Mouse (Mus musculus) CD4-positive helper T cell, adult 2 months (primary cell): Measurements from ENCODE around the gene Smbd1.

Source experiments
- DNase-seq: peaks from one replicate; pipeline ENCODE4 v3.0.0-alpha.2; 2012; ENCODE audit warnings: low read depth, missing footprints, low spot score

Smbd1 gene

DNA sequence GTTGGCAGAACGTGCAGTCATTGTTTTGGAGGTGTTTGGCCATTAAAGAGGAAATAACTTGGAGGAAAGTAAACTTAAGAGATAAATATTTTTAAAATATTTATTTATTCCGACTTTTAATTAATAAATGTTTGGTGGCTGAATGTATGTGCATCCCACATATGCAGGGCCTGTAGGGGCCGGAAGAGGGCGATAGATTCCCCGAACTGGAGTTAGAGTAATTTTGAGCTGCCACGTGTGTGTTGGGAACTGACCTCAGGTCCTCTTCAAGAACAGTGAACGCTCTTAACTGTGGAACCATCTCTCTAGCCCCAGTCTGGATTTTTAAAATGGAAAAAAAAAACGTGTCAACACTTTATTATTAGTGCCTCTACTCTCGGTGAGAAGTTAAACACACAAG is 3.1 kb upstream of the Smbd1 start:
- no peak for DNase-seq

DNA sequence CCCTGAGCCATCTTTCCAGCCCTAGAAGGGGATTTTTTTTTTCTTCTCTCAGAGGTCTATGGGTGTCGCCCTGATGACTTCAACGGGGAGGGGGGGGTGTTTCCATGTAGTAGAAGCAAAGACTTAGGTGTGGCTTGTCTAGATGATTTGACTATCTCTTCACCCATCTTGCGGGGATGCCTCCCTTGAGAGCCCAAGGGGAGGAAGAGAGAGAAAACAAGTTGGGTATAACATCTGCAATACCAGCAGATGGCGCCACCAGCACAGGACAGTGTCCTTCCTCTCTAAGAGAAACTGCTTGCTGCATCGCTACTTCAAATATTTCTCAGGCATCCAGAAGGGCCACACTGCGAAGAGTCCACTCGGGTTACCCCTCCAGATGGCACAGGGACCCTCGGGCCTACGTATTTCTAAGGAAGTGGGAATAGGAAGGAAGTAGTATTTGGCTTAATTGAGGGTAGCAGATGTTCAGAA is 2.6 kb upstream of the Smbd1 start:
- DNase-seq, result peak; percentile 90

DNA sequence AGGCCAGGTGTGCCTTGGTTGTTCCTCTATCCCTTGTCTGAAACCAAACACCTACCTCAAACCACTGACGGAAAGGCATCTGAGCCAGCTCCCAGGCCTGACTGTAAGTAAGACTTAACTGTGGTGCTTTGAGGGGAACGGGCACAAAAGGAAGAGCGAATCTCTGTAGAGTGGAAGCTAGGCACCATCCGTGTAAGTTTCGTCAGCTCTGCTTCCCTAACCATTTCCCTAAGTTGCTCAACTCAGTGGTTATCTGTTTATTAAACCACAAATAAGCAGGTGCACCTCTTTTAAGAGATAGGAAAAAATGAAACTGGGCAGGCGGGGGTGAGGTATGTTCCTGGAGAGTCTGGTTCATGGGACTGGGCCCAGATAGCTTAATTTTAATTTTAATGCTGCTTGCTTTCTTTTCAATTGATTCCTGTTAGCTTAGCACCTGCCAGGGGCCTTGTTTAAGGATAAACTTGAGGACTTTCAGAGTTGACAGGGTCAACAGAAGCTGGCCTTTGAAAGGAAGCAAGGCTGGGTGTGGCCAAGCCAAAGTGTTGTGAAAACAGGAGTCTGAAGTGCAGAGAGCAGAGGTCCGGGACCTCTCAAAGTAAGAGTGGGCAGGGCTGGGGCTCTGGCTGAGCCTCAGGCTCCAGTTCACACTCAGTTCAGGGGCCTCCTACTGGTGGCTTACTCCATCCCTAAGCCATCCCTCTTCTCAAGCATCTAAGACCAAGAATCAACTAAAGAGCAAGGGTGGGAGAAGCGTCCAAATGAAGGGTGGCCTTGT is 2.7 kb downstream of the Smbd1 start:
- DNase-seq, result no peak

DNA sequence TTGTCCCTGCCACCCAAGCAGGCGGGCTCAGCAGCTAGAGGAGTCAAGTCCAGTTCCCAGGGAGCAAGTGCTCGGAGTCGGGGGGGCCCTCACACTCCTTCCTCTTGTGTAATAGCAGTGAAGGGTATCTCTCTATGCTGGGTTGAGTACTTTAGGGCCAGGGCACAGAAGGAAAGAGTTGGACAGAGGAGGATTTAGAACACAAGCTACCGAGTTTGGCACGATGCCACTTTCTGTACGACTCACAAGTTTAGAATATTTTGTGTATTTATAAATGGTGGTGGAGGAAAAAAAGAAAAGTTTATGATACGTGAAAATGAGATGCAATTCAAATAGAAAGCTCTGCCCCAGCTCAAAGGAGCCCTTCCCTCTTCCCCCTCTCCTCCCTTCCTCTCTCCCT is 5.1 kb downstream of the Smbd1 start:
- DNase-seq, result no peak

DNA sequence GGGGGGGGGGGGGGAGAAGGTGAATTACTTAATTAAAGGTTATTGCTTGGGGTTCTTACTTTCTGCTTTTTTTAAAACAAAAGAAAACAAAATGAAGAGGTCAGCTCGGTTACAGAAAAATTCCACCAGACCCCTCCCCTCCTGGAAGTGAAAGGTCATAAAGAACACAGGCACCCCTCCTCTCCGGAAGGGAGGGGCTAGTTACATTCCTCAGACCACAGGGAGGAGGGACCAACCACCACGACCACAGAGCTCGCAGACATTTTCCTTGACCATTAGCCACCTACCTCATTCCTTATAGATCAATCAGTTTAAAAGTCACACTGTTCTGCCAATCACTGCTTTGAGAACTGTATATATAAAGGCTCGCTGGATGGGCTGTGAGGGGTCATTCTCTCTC is 6.4 kb downstream of the Smbd1 start:
- no peak for DNase-seq

DNA sequence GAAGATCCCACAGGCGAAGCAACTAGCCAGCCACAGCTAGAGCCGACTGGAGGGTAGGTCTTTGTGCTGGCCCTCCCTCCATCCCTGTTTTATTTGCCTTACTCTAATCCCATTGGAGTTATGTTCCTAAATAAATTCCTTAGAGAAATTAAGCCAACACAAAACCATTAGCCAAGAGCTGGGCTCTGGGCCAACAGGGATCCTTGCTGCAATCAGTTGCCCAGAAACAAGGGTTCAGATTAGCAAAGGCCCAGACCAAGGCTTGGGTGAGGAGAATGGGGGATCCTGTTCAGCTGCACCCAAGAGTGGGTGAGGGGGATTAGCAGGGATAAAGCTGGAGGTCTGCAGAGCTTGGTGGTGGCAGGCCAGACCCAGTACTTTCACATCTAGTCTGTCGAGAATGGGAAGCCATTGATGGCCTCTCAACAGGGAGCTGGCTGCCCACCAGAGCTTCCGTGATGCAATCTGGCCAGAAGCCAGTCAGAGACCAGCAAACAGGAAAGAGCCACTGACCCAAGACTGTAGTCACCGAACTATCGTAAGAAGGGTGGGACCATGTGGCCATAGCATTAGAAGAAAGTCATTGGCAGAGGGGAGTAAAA is 6.9 kb downstream of the Smbd1 start:
- DNase-seq, result no peak

DNA sequence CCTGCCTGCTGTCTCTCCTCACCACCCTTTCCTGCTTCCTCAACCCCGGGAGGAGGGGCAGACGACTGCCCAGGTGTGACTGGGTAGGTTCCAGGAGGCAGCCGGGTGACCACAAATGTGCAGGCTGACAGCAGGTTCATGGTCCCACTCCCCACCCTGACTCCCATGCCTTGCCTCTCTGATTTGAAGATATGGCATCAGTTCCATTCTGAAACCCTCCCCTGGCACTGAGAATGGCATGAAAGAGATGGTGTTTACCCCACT is 12.9 kb downstream of the Smbd1 start, which contains the start of gene Muc20:
Gene Muc20, minus strand, starts transcription at position 10 of the 264 bp plus-strand sequence.
- DNase-seq, result no peak

DNA sequence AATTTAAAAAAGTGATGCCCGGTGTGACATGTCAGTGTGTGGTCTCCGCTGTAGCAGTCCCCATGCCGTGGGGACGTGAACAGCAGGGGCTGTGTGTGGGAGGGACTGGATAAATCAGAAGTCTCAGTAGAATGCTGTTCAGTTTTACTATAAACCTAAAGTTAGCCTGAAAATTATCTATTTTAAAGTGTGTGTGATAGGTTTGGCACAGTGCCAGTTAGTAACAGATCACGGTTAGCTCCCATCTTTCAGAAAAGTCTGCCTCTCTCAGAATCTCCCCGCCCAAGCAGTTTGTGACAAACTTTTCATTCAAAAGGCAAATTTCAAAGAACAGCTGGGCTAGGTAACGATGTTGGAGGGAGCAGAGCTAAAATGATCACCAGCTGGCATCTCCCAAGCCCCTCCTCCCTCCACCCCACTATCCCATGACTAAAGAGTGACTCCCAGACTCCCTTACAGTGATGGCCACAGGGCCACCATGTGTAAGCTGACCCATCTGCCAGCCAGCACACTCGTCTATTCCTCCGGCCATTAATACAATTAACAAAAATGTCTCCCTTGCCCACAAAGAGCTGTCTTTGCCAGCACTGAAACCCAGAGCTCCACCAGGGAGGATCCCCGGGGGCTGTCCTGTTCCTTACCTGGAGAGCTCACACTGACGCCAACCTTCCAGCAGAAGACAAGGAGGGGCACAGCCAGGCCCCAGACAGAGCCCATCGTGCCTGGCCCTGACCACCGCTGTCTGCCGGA is 13.4 kb downstream of the Smbd1 start:
- DNase-seq, result no peak

DNA sequence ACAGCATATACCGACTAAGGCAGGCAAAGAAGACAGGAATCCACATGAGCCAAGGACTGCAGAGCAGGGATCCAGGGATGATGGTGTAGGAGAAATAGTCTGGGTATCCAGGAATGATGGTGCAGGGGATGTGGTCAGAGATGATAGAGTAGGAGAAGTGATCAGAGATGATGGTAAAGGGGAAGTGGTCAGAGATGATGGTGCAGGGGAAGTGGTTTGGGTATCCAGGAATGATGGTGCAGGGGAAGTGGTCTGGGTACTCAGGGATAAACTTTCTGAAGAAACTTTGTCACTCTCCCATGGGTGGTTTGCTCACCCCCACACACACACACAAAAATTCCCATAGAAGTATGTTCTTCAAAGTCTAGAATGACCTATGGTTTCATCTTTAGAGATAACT is 15.1 kb downstream of the Smbd1 start:
- peak; percentile 11 for DNase-seq

DNA sequence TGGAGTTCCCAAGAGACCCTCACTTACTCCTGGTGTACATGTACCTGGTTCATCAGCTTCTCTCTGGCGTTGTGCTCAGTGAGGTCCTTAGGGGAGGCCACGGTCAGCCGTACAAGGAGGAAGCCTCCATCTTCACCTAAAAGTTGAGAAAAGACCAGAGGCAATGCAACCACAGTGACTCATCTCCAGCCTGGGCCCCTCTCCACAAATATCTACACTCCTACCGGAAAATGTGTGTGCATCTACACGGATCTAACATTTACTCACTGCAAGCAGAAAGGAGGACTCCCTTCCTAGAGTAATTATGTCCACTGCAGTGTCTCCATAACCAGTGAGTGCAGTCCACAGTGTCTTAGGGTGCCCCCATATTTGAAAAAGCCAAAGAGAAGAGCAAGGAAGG is 20.2 kb downstream of the Smbd1 start:
- DNase-seq, result no peak

DNA sequence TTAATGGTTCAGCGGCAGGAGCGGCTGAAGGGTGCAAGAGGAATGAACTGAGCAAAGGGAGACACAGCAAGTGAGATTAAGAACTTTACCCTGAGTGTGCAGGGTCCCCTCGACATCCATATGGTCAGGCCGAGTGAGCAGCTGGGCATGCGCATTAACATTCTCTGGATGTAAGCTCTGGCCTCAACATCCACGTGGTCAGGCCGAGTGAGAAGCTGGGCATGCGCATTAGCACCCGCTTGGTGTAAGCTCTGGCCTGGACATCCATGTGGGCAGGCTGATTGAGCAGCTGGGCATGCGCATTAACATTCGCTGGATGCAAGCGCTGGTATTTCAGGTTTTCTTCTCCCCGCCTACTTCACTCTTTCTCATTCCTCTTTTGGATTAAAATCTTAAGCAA is 25.4 kb downstream of the Smbd1 start:
- no peak for DNase-seq

DNA sequence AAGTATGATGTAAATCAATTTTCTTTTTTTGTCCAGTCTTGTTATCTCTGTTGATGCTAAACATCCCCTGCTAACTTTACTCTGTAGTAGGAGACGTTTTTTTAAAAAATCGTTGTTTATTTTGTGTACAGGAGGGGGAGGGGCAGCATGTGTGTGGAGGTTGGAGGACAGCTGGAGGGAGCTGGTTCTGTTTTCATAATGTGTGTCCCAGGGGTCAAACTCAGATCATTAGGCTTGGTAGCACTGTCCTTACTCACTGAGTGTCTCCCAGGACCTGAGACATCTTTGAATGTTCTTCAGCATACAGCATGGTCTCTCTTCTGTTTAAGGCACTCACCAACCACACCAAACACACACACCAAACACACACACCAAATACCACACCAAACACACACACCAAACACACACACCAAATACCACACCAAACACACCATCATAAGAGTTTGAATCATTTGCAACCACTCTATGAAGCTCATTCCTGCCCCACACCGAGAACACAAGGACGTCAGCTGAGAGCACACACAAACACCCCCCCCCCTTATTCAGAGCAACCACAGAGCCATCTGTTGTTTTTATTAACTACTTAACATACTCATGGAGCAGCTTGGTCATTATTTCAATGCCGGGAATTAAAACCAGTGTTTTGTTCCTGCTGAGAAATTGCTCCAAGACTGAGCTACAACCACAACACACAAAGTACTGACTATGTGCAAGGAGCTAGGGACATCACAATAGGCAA is 26.8 kb downstream of the Smbd1 start:
- no peak for DNase-seq

DNA sequence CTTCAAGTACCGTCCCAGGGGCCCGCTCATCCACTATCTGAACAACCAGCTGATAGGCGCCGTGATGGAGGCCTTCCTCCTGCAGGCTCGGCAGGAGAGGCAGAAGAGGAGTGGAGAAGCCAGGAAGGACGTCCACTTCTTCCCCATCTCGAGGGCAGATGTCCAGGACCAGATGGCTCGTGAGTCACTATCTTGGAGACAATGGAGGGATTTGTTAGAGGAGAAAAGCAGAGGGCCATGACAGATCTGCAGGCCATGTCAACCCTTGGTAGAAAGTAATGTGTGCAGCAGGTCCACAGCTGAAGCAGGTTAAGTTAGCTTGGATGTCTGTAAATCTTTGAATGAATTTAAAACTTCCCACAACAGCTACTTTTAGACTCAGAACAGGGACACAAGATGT is 31.3 kb downstream of the Smbd1 start:
- DNase-seq, result no peak

DNA sequence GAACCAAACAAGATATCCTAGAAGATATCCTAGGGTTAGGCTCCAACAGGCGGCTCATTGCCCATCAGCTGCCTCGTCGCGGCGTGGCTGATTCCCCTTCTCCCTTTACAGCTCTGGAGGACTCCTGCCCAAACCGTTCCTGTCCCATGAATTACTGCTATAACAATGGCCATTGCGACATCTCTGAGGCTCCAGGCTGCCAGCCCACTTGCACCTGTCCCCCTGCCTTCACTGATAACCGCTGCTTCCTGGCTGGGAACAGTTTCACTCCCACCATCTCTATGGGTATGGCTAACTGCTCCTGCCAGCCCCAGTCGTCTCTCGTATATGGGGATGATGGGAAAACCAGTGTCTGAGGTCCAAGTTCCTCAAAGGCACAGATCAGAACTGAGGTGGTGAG is 33.6 kb downstream of the Smbd1 start:
- DNase-seq, result no peak

DNA sequence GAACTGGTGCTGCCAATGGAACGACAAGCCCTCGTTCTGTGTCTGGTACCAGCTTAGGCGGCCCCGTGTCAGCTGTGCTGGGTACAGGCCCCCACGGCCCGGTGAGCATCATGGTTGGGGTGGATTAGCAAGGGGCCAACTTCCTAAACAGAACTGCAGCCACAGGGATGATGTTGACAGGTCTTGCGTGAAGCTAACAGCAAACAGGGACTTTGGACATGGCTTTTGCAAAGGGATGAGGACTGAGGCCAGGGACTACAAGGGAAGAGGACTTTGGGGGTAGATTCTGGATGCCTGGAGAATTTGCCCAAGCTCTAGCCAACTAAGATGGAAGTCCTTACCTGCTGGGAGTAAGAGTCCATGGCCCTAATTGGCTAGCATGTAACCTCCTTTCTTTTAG is 43.4 kb downstream of the Smbd1 start:
- no peak for DNase-seq

DNA sequence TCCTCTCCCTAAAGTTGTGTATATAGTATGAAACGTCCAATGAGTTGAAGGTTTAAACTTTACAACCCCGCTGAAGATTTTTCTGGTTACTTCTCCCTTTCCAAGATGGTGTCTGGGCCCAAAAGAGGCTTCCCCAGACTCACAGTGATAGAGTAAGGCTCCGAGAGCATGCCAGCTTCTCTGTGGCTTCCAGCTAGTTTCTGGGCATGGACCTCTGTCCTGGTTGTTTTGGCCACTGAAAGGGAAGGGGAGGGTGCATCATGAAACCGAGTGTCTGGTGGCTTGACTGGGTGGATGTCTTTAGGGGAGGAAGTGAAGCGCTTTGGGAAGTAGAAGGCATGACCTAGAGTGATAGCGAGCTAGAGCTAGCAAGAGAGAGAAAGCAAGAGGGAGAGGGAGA is 45.3 kb downstream of the Smbd1 start:
- DNase-seq, result no peak

DNA sequence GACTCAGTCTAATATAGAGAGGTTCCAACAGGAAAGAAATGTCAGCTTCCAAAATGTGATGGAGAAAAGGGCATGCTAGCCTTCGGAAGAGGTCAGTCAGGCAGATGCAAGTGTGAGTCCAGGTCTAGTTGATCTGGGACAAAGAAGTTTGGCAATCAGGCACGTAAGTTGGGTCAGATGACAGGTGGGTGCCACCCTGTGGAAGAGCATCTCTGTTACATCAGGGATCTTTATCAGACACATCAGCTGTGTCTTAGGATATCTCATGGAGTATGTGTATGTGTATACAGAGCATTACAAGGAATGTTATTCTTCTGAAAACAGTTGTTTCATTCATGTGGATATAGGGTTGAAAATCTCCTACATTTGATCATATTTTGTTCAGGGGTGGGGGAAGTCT is 45.7 kb downstream of the Smbd1 start:
- DNase-seq, result no peak
